Mouse (Mus musculus): Measurements from ENCODE around the gene Cd300ld5. TPM values are rescaled to one million over a fixed set of nuclear protein-coding genes. Genes with fewer than 3 reads are reported as not detected.

Cd300ld5 gene
- polyA plus RNA-seq, 1 experiment from 2014 or later = not detected

- Histone ChIP-seq H3K9me3 (replicated peaks) (no peaks in the 10 kb centered on the region), H3K4me1 (no peaks in the 10 kb centered on the region), H3K27ac (replicated peaks) (no peak overlapping the region), H3K4me3 (no peak overlapping the region), H3K36me3 (no peaks in the 10 kb centered on the region), H3K27me3 (ENCODE audit: low read depth, poor library complexity, severe bottlenecking) (no peaks in the 10 kb centered on the region)
- WGBS = 88% methylated on average over 5 of the region's 5 CpGs
- DNase-seq (ENCODE audit: low spot score) = no peak
Measured at GRCm38 (mm10) chr11:115004070-115004469, 33.5 kb downstream of the Cd300ld5 start.

- no peak for DNase-seq (ENCODE audit: low spot score)
- Histone ChIP-seq H3K27ac (replicated peaks) (no peak within 1 kb of the TSS), H3K4me1 (no peaks in the 10 kb centered on the region), H3K36me3 (no peaks in the 10 kb centered on the region), H3K4me3 (no peak within 1 kb of the TSS), H3K9me3 (replicated peaks) (no peaks in the 10 kb centered on the region), H3K27me3 (ENCODE audit: low read depth, poor library complexity, severe bottlenecking) (no peaks in the 10 kb centered on the region)
- 83% methylated on average over 7 of the region's 7 CpGs for WGBS
Measured at GRCm38 (mm10) chr11:115001474-115002040, 36.0 kb downstream of the Cd300ld5 start, which contains the start of gene Cd300c2. Gene Cd300c2, minus strand, starts transcription at chr11:115001880.

- Histone ChIP-seq H3K9me3 (replicated peaks) (no peaks in the 10 kb centered on the region), H3K27ac (replicated peaks) (no peak within 1 kb of the TSS), H3K4me3 (no peak within 1 kb of the TSS), H3K36me3 (no peaks in the 10 kb centered on the region), H3K27me3 (ENCODE audit: low read depth, poor library complexity, severe bottlenecking) (no peaks in the 10 kb centered on the region), H3K4me1 (no peaks in the 10 kb centered on the region)
- 90% methylated on average over 4 of the region's 4 CpGs for WGBS
- no peak for DNase-seq (ENCODE audit: low spot score)
Measured at GRCm38 (mm10) chr11:114989793-114990192, 47.8 kb downstream of the Cd300ld5 start, which contains the start of gene Cd300ld. Gene Cd300ld, minus strand, starts transcription at chr11:114989922.

- Histone ChIP-seq H3K9me3 (replicated peaks) (peaks cover 30% of the 10 kb centered on the region), H3K4me1 (no peaks in the 10 kb centered on the region), H3K27me3 (ENCODE audit: low read depth, poor library complexity, severe bottlenecking) (no peaks in the 10 kb centered on the region), H3K36me3 (no peaks in the 10 kb centered on the region), H3K4me3 (no peak overlapping the region), H3K27ac (replicated peaks) (no peak overlapping the region)
- no peak for DNase-seq (ENCODE audit: low spot score)
- 77% methylated on average over 4 of the region's 4 CpGs for WGBS
Measured at GRCm38 (mm10) chr11:114981866-114982265, 55.7 kb downstream of the Cd300ld5 start.

Other genes starting within 250 kb of the Cd300ld5 start
- 57.3 and 69.1 TPM in 2 replicates for gene Btbd17, start 241.8 kb downstream of the Cd300ld5 start, polyA plus RNA-seq (2016; fragmentation: Nextera tagmentation; extraction: Ambion mirVana)
- 0.27 and 0.36 TPM in 2 replicates for gene Gpr142, start 238.8 kb downstream of the Cd300ld5 start, polyA plus RNA-seq (2016; fragmentation: Nextera tagmentation; extraction: Ambion mirVana)
- gene Gprc5c, start 186.6 kb downstream of the Cd300ld5 start, polyA plus RNA-seq (2016; fragmentation: Nextera tagmentation; extraction: Ambion mirVana) = 19.0 TPM in 2 replicates
- gene Cd300a, start 147.7 kb downstream of the Cd300ld5 start, polyA plus RNA-seq (2016; fragmentation: Nextera tagmentation; extraction: Ambion mirVana) = 0.58 and 0.93 TPM in 2 replicates
- 0.05 TPM in 1 of 2 replicates, not detected in the other for gene Cd300lb, start 103.4 kb downstream of the Cd300ld5 start, polyA plus RNA-seq (2016; fragmentation: Nextera tagmentation; extraction: Ambion mirVana)
- gene Cd300c, start 68.6 kb downstream of the Cd300ld5 start, polyA plus RNA-seq (2016; fragmentation: Nextera tagmentation; extraction: Ambion mirVana) = not detected in 2 replicates
- 0.10 TPM in 2 replicates for gene Cd300ld, start 47.8 kb downstream of the Cd300ld5 start, polyA plus RNA-seq (2016; fragmentation: Nextera tagmentation; extraction: Ambion mirVana)
- 0.56 and 0.71 TPM in 2 replicates for gene Cd300c2, start 35.9 kb downstream of the Cd300ld5 start, polyA plus RNA-seq (2016; fragmentation: Nextera tagmentation; extraction: Ambion mirVana)
- gene Cd300ld2, start 21.6 kb downstream of the Cd300ld5 start, polyA plus RNA-seq (2016; fragmentation: Nextera tagmentation; extraction: Ambion mirVana) = not detected in 2 replicates
- not detected in 2 replicates for gene Cd300ld4, start 10.8 kb downstream of the Cd300ld5 start, polyA plus RNA-seq (2016; fragmentation: Nextera tagmentation; extraction: Ambion mirVana)
- not detected in 2 replicates for gene Cd300ld3, start 10.6 kb upstream of the Cd300ld5 start, polyA plus RNA-seq (2016; fragmentation: Nextera tagmentation; extraction: Ambion mirVana)
- gene Cd300e, start 24.4 kb upstream of the Cd300ld5 start, polyA plus RNA-seq (2016; fragmentation: Nextera tagmentation; extraction: Ambion mirVana) = not detected in 2 replicates
- 0.49 and 1.1 TPM in 2 replicates for gene Rab37, start 53.7 kb upstream of the Cd300ld5 start, polyA plus RNA-seq (2016; fragmentation: Nextera tagmentation; extraction: Ambion mirVana)
- gene Cd300lf, start 96.2 kb upstream of the Cd300ld5 start, polyA plus RNA-seq (2016; fragmentation: Nextera tagmentation; extraction: Ambion mirVana) = 0.21 TPM in 1 of 2 replicates, not detected in the other
- 36.8 and 37.8 TPM in 2 replicates for gene Slc9a3r1, start 125.6 kb upstream of the Cd300ld5 start, polyA plus RNA-seq (2016; fragmentation: Nextera tagmentation; extraction: Ambion mirVana)
- gene Tmem104, start 149.7 kb upstream of the Cd300ld5 start, polyA plus RNA-seq (2016; fragmentation: Nextera tagmentation; extraction: Ambion mirVana) = 7.1 and 11.3 TPM in 2 replicates
- 17.8 and 19.5 TPM in 2 replicates for gene Nat9, start 150.1 kb upstream of the Cd300ld5 start, polyA plus RNA-seq (2016; fragmentation: Nextera tagmentation; extraction: Ambion mirVana)
- gene Grin2c, start 229.5 kb upstream of the Cd300ld5 start, polyA plus RNA-seq (2016; fragmentation: Nextera tagmentation; extraction: Ambion mirVana) = 0.02 and 0.06 TPM in 2 replicates
- 16.7 and 19.8 TPM in 2 replicates for gene Fdxr, start 239.3 kb upstream of the Cd300ld5 start, polyA plus RNA-seq (2016; fragmentation: Nextera tagmentation; extraction: Ambion mirVana)